Mouse (Mus musculus): ENCODE data around the gene Lancl3.

Lancl3 gene

GRCm38 (mm10) chrX:9199761-9200371 is at the start of gene Lancl3:
Gene Lancl3, plus strand, starts transcription at chrX:9199902.
- in situ Hi-C loops (cut with MboI; ENCODE audit: low sequenced_read_pairs) = no loop called here

GRCm38 (mm10) chrX:9179011-9179410 is 20.7 kb upstream of the Lancl3 start:
- in situ Hi-C loops (cut with MboI; ENCODE audit: low sequenced_read_pairs) = no loop called here

GRCm38 (mm10) chrX:9181570-9181969 is 18.1 kb upstream of the Lancl3 start:
- in situ Hi-C loops (cut with MboI; ENCODE audit: low sequenced_read_pairs) = no loop called here

- in situ Hi-C loops (cut with MboI; ENCODE audit: low sequenced_read_pairs) = no loop called here
Observed at GRCm38 (mm10) chrX:9200380-9200917, 747 bp downstream of the Lancl3 start.

- in situ Hi-C loops (cut with MboI; ENCODE audit: low sequenced_read_pairs) = no loop called here
Observed at GRCm38 (mm10) chrX:9201954-9202353, 2.3 kb downstream of the Lancl3 start.

- in situ Hi-C loops (cut with MboI; ENCODE audit: low sequenced_read_pairs) = no loop called here
Observed at GRCm38 (mm10) chrX:9202781-9203405, 3.2 kb downstream of the Lancl3 start.

GRCm38 (mm10) chrX:9205121-9205520 is 5.4 kb downstream of the Lancl3 start:
- in situ Hi-C loops (cut with MboI; ENCODE audit: low sequenced_read_pairs) = no loop called here

GRCm38 (mm10) chrX:9216244-9216643 is 16.5 kb downstream of the Lancl3 start:
- in situ Hi-C loops (cut with MboI; ENCODE audit: low sequenced_read_pairs) = no loop called here

GRCm38 (mm10) chrX:9219570-9219969 is 19.9 kb downstream of the Lancl3 start:
- in situ Hi-C loops (cut with MboI; ENCODE audit: low sequenced_read_pairs) = no loop called here

GRCm38 (mm10) chrX:9221206-9221605 is 21.5 kb downstream of the Lancl3 start:
- in situ Hi-C loops (cut with MboI; ENCODE audit: low sequenced_read_pairs) = no loop called here

GRCm38 (mm10) chrX:9221736-9222135 is 22.0 kb downstream of the Lancl3 start:
- in situ Hi-C loops (cut with MboI; ENCODE audit: low sequenced_read_pairs) = no loop called here

GRCm38 (mm10) chrX:9222412-9223221 is 22.9 kb downstream of the Lancl3 start:
- in situ Hi-C loops (cut with MboI; ENCODE audit: low sequenced_read_pairs) = no loop called here

- in situ Hi-C loops (cut with MboI; ENCODE audit: low sequenced_read_pairs) = no loop called here
Observed at GRCm38 (mm10) chrX:9227105-9227504, 27.4 kb downstream of the Lancl3 start.

- in situ Hi-C loops (cut with MboI; ENCODE audit: low sequenced_read_pairs) = no loop called here
Observed at GRCm38 (mm10) chrX:9240737-9241591, 41.3 kb downstream of the Lancl3 start.

GRCm38 (mm10) chrX:9243381-9243864 is 43.7 kb downstream of the Lancl3 start:
- in situ Hi-C loops (cut with MboI; ENCODE audit: low sequenced_read_pairs) = no loop called here

GRCm38 (mm10) chrX:9244603-9245336 is 45.1 kb downstream of the Lancl3 start:
- in situ Hi-C loops (cut with MboI; ENCODE audit: low sequenced_read_pairs) = no loop called here

- in situ Hi-C loops (cut with MboI; ENCODE audit: low sequenced_read_pairs) = no loop called here
Observed at GRCm38 (mm10) chrX:9248911-9249310, 49.2 kb downstream of the Lancl3 start.

- in situ Hi-C loops (cut with MboI; ENCODE audit: low sequenced_read_pairs) = no loop called here
Observed at GRCm38 (mm10) chrX:9253990-9254389, 54.3 kb downstream of the Lancl3 start.

- in situ Hi-C loops (cut with MboI; ENCODE audit: low sequenced_read_pairs) = no loop called here
Observed at GRCm38 (mm10) chrX:9254901-9255300, 55.2 kb downstream of the Lancl3 start.

GRCm38 (mm10) chrX:9256766-9257165 is 57.1 kb downstream of the Lancl3 start, which contains the start of gene Gm14862:
Gene Gm14862, minus strand, starts transcription at chrX:9256899.
- in situ Hi-C loops (cut with MboI; ENCODE audit: low sequenced_read_pairs) = no loop called here
